20 mouse cellular contexts compared by ENCODE assay signal in genomic region chr10:30439802-30440201, GRCm38 (mm10).
DNase-seq lines count a peak whose midpoint lies in the region; ATAC-seq lines count a peak whose summit lies in the region.
"Had no signal": no experiment of that assay in that cellular context is flagged by ENCODE, and none has a peak within 500 bp of the region (broad histone marks: within the 10 kb centered on the region; RNA-seq: fewer than 3 reads in every experiment).

No protein-coding gene starts in this region.

- H3K27ac ChIP-seq in midbrain, embryonic 14.5 days (replicated peaks; ENCODE audit: low read depth, low read length): no peak overlapping the region
- H3K27ac ChIP-seq in midbrain, embryonic 11.5 days (ENCODE audit: low read depth, low read length): no peak overlapping the region
- H3K27ac ChIP-seq: embryonic facial prominence, embryonic 15.5 days; forebrain, embryonic 10.5 days; gastrocnemius, adult 2 months had no signal

- no peaks in the 10 kb centered on the region for H3K27me3 ChIP-seq in midbrain, embryonic 14.5 days (ENCODE audit: control insufficient read depth, insufficient read depth, low read length)
- no peaks in the 10 kb centered on the region for H3K27me3 ChIP-seq in midbrain, embryonic 11.5 days (ENCODE audit: control insufficient read depth, insufficient read depth, low read length)
- H3K27me3 ChIP-seq: embryonic facial prominence, embryonic 15.5 days had no signal

- 13% methylated on average over 2 of the region's 2 CpGs for WGBS in midbrain, embryonic 14.5 days
- 28% methylated on average over 2 of the region's 2 CpGs for WGBS in midbrain, embryonic 11.5 days

- H3K36me3 ChIP-seq in midbrain, embryonic 14.5 days (ENCODE audit: control insufficient read depth, insufficient read depth, low read length): no peaks in the 10 kb centered on the region
- no peaks in the 10 kb centered on the region for H3K36me3 ChIP-seq in midbrain, embryonic 11.5 days (ENCODE audit: control insufficient read depth, insufficient read depth, low read length)
- H3K36me3 ChIP-seq: embryonic facial prominence, embryonic 15.5 days; forebrain, embryonic 10.5 days; heart, embryonic 12.5 days had no signal

- H3K9ac ChIP-seq in midbrain, embryonic 14.5 days (replicated peaks; ENCODE audit: low read length): no peak overlapping the region
- no peak overlapping the region for H3K9ac ChIP-seq in midbrain, embryonic 11.5 days (ENCODE audit: low read length)
- H3K9ac ChIP-seq: embryonic facial prominence, embryonic 15.5 days; heart, embryonic 12.5 days had no signal

- intact Hi-C loops in heart, postnatal 36 days (cut with DNase I): no loop called here

- no peak overlapping the region for H3K4me2 ChIP-seq in midbrain, embryonic 14.5 days (ENCODE audit: low read length)
- no peak overlapping the region for H3K4me2 ChIP-seq in midbrain, embryonic 11.5 days
- H3K4me2 ChIP-seq: embryonic facial prominence, embryonic 15.5 days; heart, embryonic 12.5 days had no signal

- no peak overlapping the region for H3K4me3 ChIP-seq in midbrain, embryonic 14.5 days (replicated peaks; ENCODE audit: low read depth, low read length)
- H3K4me3 ChIP-seq in midbrain, embryonic 11.5 days (ENCODE audit: low read depth, low read length): no peak overlapping the region
- H3K4me3 ChIP-seq: embryonic facial prominence, embryonic 15.5 days; erythroblast, embryonic 14.5 days; forebrain, embryonic 10.5 days; gastrocnemius, adult 2 months; heart, embryonic 12.5 days had no signal

- H3K9me3 ChIP-seq in midbrain, embryonic 14.5 days (ENCODE audit: control insufficient read depth, low read length): no peaks in the 10 kb centered on the region
- H3K9me3 ChIP-seq in midbrain, embryonic 11.5 days (ENCODE audit: control insufficient read depth, low read length): no peaks in the 10 kb centered on the region
- H3K9me3 ChIP-seq: embryonic facial prominence, embryonic 15.5 days; forebrain, embryonic 10.5 days; heart, embryonic 12.5 days had no signal

- peak; percentile 20 for DNase-seq in midbrain, embryonic 14.5 days
- no peak for DNase-seq in midbrain, embryonic 11.5 days (ENCODE audit: low spot score, missing footprints)
- DNase-seq in embryo, embryonic 10.5 days (ENCODE audit: low spot score): peak; percentile 40
- peak; percentile 68 for DNase-seq in mesoderm, embryonic 11.5 days (ENCODE audit: low read depth, low spot score)
- DNase-seq in retina, postnatal 1 day: peak; percentile 22
- no peak for DNase-seq in heart, postnatal 36 days
- DNase-seq in lung, postnatal 4 days: no peak
- DNase-seq: adrenal gland, adult 2 months; adrenal gland, postnatal 36 days; cerebellum, adult 11 months; cerebellum, adult 8-10 months; cerebellum, postnatal 14 days; gastrocnemius, adult 2 months; gastrocnemius, postnatal 25 days had no signal

- ATAC-seq in midbrain, embryonic 14.5 days (ENCODE audit: low FRiP score, low TSS enrichment): no peak
- no peak for ATAC-seq in midbrain, embryonic 11.5 days (ENCODE audit: low FRiP score)
- ATAC-seq: forebrain, embryonic 14.5 days; hindbrain, embryonic 16.5 days had no signal

- 0 out of 2 replicates have a peak, but pooled peaks cover 6% of the 10 kb centered on the region for H3K4me1 ChIP-seq in midbrain, embryonic 14.5 days (ENCODE audit: control insufficient read depth, insufficient read depth, low read length)
- H3K4me1 ChIP-seq in midbrain, embryonic 11.5 days (ENCODE audit: control insufficient read depth, insufficient read depth, low read length): peaks cover 2% of the 10 kb centered on the region; the same call in 1 of the 2 replicates
- H3K4me1 ChIP-seq: embryonic facial prominence, embryonic 15.5 days; heart, embryonic 12.5 days had no signal

Comparison
In these comparisons a context has a peak if more than half of its experiments do, and no peak if none do; other contexts are left out.
1. DNase-seq: peak in midbrain, embryonic 14.5 days (single experiment), embryo, embryonic 10.5 days (single experiment), mesoderm, embryonic 11.5 days (single experiment) and retina, postnatal 1 day (single experiment); none in midbrain, embryonic 11.5 days (single experiment), heart, postnatal 36 days (0 of 2) and lung, postnatal 4 days (0 of 2).